Mouse (Mus musculus): Measurements from ENCODE around the gene Adar.
"Not testable (repeated sequence)": the region's sequence is repeated elsewhere in the genome, so short reads cannot be mapped to it uniquely, and the experiment has no call there.

Adar gene

DNA sequence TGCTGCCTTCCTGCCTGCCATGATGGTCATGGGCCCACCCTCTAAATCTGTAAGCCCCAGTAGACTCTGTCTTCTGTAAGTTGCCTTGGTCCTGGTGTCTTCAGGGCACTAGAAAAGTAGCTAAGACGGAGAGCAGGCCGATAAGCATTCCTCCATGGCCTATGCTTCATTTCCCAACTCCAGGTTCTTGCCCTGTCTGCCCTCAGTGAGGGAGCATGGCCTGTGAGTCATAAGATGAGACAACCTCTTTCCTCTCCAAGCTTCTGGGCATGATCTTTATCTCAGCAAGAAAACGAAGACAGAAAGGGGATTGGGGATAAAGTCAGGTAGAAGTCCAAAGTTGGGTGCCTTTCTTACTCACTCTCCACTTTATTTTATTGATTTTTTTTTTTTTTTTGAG, 83.7 kb downstream of the Adar start:
- DNase-seq, result no peak

DNA sequence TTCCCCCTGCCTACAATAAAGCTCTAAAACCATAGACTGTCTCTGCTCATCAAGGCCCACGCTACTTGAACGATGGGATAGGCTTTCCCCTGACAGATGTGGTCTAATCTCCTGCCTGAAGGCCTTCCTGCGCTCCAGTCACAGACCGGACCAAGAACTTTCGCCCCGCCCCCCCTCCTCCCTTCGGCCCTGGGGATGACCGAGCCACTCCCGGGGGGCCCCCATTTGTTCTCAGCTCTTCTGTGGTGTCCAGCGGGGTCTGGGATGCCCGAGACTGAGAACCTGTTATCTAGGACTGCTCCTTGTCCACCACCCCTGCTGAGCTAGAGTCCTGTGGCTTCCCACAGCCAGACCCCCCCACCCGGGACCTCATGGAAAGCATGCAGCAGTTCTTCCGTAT, 84.7 kb downstream of the Adar start:
- peak; percentile 22 for DNase-seq

DNA sequence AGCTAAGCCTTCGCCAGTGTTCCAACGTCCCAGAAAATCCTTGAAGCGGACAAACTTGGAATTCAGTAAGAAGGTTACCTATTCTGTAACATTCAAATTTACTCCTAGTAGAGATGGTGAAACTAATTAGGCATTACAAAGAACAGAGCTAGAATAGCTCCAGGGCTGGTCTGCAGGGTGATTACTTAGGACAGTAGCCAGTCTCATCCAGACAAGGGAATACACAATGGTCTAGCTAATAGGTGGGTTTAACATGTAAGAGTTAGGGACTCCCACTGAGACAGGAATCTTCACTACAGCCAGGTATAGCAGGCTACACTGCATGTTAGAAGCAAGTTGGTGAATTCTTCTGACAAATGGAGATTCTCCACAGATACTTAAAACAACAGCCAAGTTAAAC, 85.3 kb downstream of the Adar start:
- not testable (repeated sequence) for DNase-seq

DNA sequence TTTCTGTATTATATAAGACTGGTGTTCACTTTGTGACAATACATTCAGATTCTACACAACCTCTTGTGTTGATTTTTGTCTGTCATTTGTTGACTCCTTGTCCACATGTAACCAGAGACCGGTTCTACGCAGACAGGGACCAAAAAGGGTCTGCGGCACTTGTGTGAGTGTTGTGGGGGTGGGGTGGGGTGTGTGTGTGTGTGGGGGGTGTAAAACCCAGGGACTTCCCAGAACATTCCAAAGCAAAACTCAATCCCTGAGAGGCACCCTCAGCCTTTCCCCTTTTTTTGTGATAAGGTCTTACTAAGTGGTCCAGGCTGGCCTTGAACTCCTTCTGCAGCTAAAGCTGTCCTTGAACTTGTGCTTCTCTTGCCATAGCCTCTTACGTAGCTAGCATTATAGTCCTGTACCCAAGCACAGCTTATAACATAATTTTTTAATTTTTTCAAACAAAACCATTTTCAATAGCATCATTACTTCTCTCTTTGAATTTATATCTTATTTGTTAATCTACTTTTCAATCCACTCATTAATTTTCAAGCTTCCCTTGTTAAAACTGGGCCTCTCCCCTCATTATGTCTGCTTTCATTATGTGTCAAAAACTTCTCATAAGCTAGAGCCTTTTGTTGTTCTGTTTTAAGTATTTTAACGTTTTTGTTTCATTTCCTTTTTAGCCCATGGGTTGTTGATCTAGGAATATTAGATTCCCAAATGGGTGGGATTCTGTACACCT, 86.1 kb downstream of the Adar start:
- no peak for DNase-seq

DNA sequence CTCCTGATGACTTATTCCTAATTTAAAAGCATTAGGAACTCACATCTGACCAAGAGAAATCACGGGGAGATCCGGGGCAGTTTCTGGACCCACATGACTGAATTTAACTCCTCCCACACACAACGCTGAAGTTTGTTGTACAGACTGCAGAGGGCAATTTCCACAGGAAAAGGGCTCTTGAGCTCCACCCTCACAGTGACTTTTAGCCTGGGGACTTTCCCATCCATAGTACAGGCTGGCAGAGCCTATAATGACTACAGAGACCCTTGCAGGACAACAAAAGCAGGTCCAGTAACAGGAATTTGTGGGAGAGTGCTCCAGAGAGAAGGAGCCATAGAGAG, 86.7 kb downstream of the Adar start:
- no peak for DNase-seq

DNA sequence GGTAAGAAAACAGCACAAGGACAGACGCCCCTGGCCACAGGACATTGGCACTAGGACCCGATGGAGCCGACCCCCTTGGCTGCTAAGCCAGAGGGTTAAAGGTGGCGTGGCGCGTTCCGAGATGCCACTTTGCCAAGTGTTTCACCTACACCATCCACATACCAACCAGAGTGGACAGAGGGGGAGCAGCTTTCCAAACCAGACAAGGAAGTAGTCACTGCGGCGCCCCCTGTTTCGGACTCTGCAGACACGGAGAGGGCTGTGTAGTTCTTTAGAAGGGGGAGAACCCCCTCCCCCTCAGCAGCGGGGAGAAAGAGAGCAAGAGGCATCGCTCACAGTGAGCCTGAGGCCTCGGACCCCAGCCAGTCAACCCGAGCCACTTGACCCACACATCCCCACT, 88.1 kb downstream of the Adar start:
- DNase-seq, result no peak

Data from liver (tissue).